In the genomic region with DNA sequence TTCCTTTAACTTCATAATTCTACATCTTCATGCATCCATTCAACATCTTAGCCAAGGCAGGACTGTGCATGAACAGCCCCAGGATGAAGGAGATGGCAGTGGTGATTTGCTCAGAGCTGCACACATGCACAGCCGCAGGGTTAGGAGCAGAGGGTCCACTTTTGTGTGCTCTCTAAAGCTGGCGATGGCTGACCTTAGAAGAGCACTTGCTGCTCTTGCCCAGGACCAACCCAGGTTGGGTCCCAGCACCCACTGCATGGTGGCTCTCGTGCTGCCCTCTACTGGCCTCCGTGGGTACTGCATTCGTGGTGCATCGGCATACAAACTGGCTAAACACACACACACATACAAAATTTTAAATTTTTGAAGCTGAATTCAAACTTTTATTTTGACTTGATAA, we compare ENCODE assay signal across 8 mouse cellular contexts.
A peak's percentile ranks its signal among the peaks of the same experiment; 100 is the strongest.
DNase-seq lines count a peak whose midpoint lies in the region; ATAC-seq and TF ChIP-seq lines count a peak whose summit lies in the region.

No protein-coding gene starts in this region.

- peaks cover 100% of the 10 kb centered on the region for H3K36me3 ChIP-seq in hindbrain, embryonic 10.5 days
- H3K36me3 ChIP-seq in hindbrain, embryonic 13.5 days: peaks cover 96% of the 10 kb centered on the region
- H3K36me3 ChIP-seq in forebrain, embryonic 14.5 days (ENCODE audit: control insufficient read depth, insufficient read depth, low read length): peaks cover 96% of the 10 kb centered on the region
- peaks cover 60% of the 10 kb centered on the region for H3K36me3 ChIP-seq in intestine, postnatal 0 days (ENCODE audit: control insufficient read depth, insufficient read depth)
- H3K36me3 ChIP-seq in liver, adult 2 months (ENCODE audit: control insufficient read depth, insufficient read depth, low read length): no peaks in the 10 kb centered on the region; the same call in 1 of the 2 replicates
- H3K36me3 ChIP-seq in neural tube, embryonic 11.5 days (ENCODE audit: control insufficient read depth, insufficient read depth, low read length): peaks cover 58% of the 10 kb centered on the region

- ATAC-seq in hindbrain, embryonic 13.5 days (ENCODE audit: low FRiP score): no peak
- no peak for ATAC-seq in forebrain, embryonic 14.5 days
- 0 out of 2 replicates have a peak, but pooled peaks have one; percentile 16 for ATAC-seq in intestine, postnatal 0 days
- ATAC-seq in neural tube, embryonic 11.5 days (ENCODE audit: insufficient read depth, low FRiP score, low TSS enrichment): no peak

- peak; percentile 91 for TF ChIP-seq CTCF in intestine, postnatal 0 days (IDR thresholded peaks at IDR 0.05; ENCODE audit: low read depth)
- TF ChIP-seq CTCF in liver, adult 2 months (IDR thresholded peaks at IDR 0.05; ENCODE audit: low read depth, low read length): peak; percentile 98

- no peak overlapping the region for H3K4me3 ChIP-seq in hindbrain, embryonic 10.5 days
- no peak overlapping the region for H3K4me3 ChIP-seq in hindbrain, embryonic 13.5 days
- no peak overlapping the region for H3K4me3 ChIP-seq in forebrain, embryonic 14.5 days (ENCODE audit: low read depth, low read length)
- no peak overlapping the region for H3K4me3 ChIP-seq in intestine, postnatal 0 days (ENCODE audit: low read depth, low read length)
- H3K4me3 ChIP-seq in liver, adult 2 months (ENCODE audit: insufficient read depth, low read depth, low read length): no peak overlapping the region
- H3K4me3 ChIP-seq in neural tube, embryonic 11.5 days (ENCODE audit: low read depth, low read length): no peak overlapping the region

- H3K9ac ChIP-seq in hindbrain, embryonic 13.5 days: no peak overlapping the region
- H3K9ac ChIP-seq in forebrain, embryonic 14.5 days (ENCODE audit: low read length): no peak overlapping the region
- no peak overlapping the region for H3K9ac ChIP-seq in intestine, postnatal 0 days (ENCODE audit: low read depth, low read length)
- H3K9ac ChIP-seq in liver, adult 2 months (ENCODE audit: low read depth, low read length): no peak overlapping the region
- H3K9ac ChIP-seq in neural tube, embryonic 11.5 days (ENCODE audit: low read length): no peak overlapping the region

- WGBS in hindbrain, embryonic 10.5 days: 42% methylated on average over 6 of the region's 6 CpGs
- WGBS in hindbrain, embryonic 13.5 days: 40% methylated on average over 6 of the region's 6 CpGs
- 31% methylated on average over 6 of the region's 6 CpGs for WGBS in forebrain, embryonic 14.5 days
- 36% methylated on average over 6 of the region's 6 CpGs for WGBS in intestine, postnatal 0 days
- WGBS in liver, adult 2 months: 42% methylated on average over 6 of the region's 6 CpGs
- 35% methylated on average over 6 of the region's 6 CpGs for WGBS in neural tube, embryonic 11.5 days

- no peaks in the 10 kb centered on the region for H3K27me3 ChIP-seq in hindbrain, embryonic 10.5 days (ENCODE audit: insufficient read depth, poor library complexity, severe bottlenecking)
- no peaks in the 10 kb centered on the region for H3K27me3 ChIP-seq in hindbrain, embryonic 13.5 days
- H3K27me3 ChIP-seq in forebrain, embryonic 14.5 days (replicated peaks; ENCODE audit: control insufficient read depth, insufficient read depth, low read length): no peaks in the 10 kb centered on the region
- H3K27me3 ChIP-seq in intestine, postnatal 0 days (replicated peaks; ENCODE audit: control insufficient read depth, insufficient read depth, low read length): no peaks in the 10 kb centered on the region
- H3K27me3 ChIP-seq in liver, adult 2 months (ENCODE audit: control insufficient read depth, insufficient read depth, low read length): no peaks in the 10 kb centered on the region
- H3K27me3 ChIP-seq in neural tube, embryonic 11.5 days (ENCODE audit: control insufficient read depth, insufficient read depth, low read length): no peaks in the 10 kb centered on the region

- no peak overlapping the region for H3K4me2 ChIP-seq in hindbrain, embryonic 13.5 days
- H3K4me2 ChIP-seq in forebrain, embryonic 14.5 days (ENCODE audit: low read length): no peak overlapping the region
- no peak overlapping the region for H3K4me2 ChIP-seq in intestine, postnatal 0 days (replicated peaks; ENCODE audit: low read depth)
- no peak overlapping the region for H3K4me2 ChIP-seq in neural tube, embryonic 11.5 days (ENCODE audit: low read depth)

- no peaks in the 10 kb centered on the region for H3K4me1 ChIP-seq in hindbrain, embryonic 10.5 days (replicated peaks)
- no peaks in the 10 kb centered on the region for H3K4me1 ChIP-seq in hindbrain, embryonic 13.5 days (replicated peaks)
- no peaks in the 10 kb centered on the region for H3K4me1 ChIP-seq in forebrain, embryonic 14.5 days (ENCODE audit: control insufficient read depth, insufficient read depth, low read length)
- H3K4me1 ChIP-seq in intestine, postnatal 0 days (replicated peaks; ENCODE audit: control insufficient read depth, insufficient read depth, low read length): no peaks in the 10 kb centered on the region
- H3K4me1 ChIP-seq in liver, adult 2 months (ENCODE audit: control insufficient read depth, insufficient read depth, low read length): no peaks in the 10 kb centered on the region
- H3K4me1 ChIP-seq in neural tube, embryonic 11.5 days (ENCODE audit: control insufficient read depth, insufficient read depth, low read length): no peaks in the 10 kb centered on the region

- no peak for TF ChIP-seq POLR2A in liver, adult 2 months (IDR thresholded peaks at IDR 0.05; ENCODE audit: extremely low read depth, insufficient read depth, low read length)

- H3K79me2 ChIP-seq in liver, adult 2 months (ENCODE audit: control insufficient read depth, insufficient read depth, low read length): no peaks in the 10 kb centered on the region

- DNase-seq in hindbrain, embryonic 10.5 days (ENCODE audit: low spot score): peak; percentile 75
- peak; percentile 53 for DNase-seq in c-Kit-negative CD71-positive TER-119-positive erythroid progenitor cells, embryonic 14.5 days (ENCODE audit: low read depth, low spot score)
- peak; percentile 69 for DNase-seq in forebrain, embryonic 14.5 days (ENCODE audit: low spot score)
- no peak for DNase-seq in liver, adult 2 months (ENCODE audit: extremely low read depth, low read depth, low spot score)
- DNase-seq in neural tube, embryonic 11.5 days (ENCODE audit: low spot score): peak; percentile 77
- peak; percentile 37 for DNase-seq in testis, postnatal 14 days (ENCODE audit: low spot score)

- no peak overlapping the region for H3K27ac ChIP-seq in hindbrain, embryonic 10.5 days
- no peak overlapping the region for H3K27ac ChIP-seq in hindbrain, embryonic 13.5 days
- no peak overlapping the region for H3K27ac ChIP-seq in forebrain, embryonic 14.5 days (ENCODE audit: low read depth, low read length)
- no peak overlapping the region for H3K27ac ChIP-seq in intestine, postnatal 0 days (ENCODE audit: low read depth, low read length)
- H3K27ac ChIP-seq in liver, adult 2 months (replicated peaks; ENCODE audit: insufficient read depth, low read depth, low read length): no peak overlapping the region
- H3K27ac ChIP-seq in neural tube, embryonic 11.5 days (ENCODE audit: low read depth, low read length): no peak overlapping the region

- H3K9me3 ChIP-seq in hindbrain, embryonic 10.5 days: no peaks in the 10 kb centered on the region
- H3K9me3 ChIP-seq in hindbrain, embryonic 13.5 days: no peaks in the 10 kb centered on the region
- no peaks in the 10 kb centered on the region for H3K9me3 ChIP-seq in forebrain, embryonic 14.5 days (replicated peaks; ENCODE audit: control insufficient read depth, low read length)
- no peaks in the 10 kb centered on the region for H3K9me3 ChIP-seq in intestine, postnatal 0 days (ENCODE audit: control insufficient read depth)
- no peaks in the 10 kb centered on the region for H3K9me3 ChIP-seq in neural tube, embryonic 11.5 days (ENCODE audit: control insufficient read depth, low read length)
